Mouse (Mus musculus): Measurements from ENCODE around the gene Coasy. TPM values are rescaled to one million over a fixed set of nuclear protein-coding genes. Genes with fewer than 3 reads are reported as not detected.

The Coasy gene
- polyA plus RNA-seq, 1 experiment = 43.9 TPM

GRCm38 (mm10) chr11:101085617-101086322 is 3.4 kb downstream of the Coasy start:
- Histone ChIP-seq H3K4me3 (replicated peaks; ENCODE audit: extremely low read depth, low read depth, low read length) (no peak overlapping the region), H3K4me1 (ENCODE audit: control insufficient read depth, insufficient read depth, low read length) (peaks cover 12% of the 10 kb centered on the region)
- DNase-seq = no peak
- no peak for TF ChIP-seq POLR2A (IDR thresholded peaks at IDR 0.05; ENCODE audit: borderline replicate concordance, extremely low read depth, low read depth, low read length)
- TF ChIP-seq CTCF (IDR thresholded peaks at IDR 0.05; ENCODE audit: insufficient read depth, low read length) = no peak
- 94% methylated on average over 18 of the region's 18 CpGs for WGBS

GRCm38 (mm10) chr11:101086323-101086674 is 3.9 kb downstream of the Coasy start:
- 67% methylated on average over 6 of the region's 6 CpGs for WGBS
- DNase-seq = no peak
- H3K4me3 ChIP-seq (replicated peaks; ENCODE audit: extremely low read depth, low read depth, low read length) = no peak overlapping the region
- peaks cover 12% of the 10 kb centered on the region for H3K4me1 ChIP-seq (ENCODE audit: control insufficient read depth, insufficient read depth, low read length)
- no peak for TF ChIP-seq POLR2A (IDR thresholded peaks at IDR 0.05; ENCODE audit: borderline replicate concordance, extremely low read depth, low read depth, low read length)
- no peak for TF ChIP-seq CTCF (IDR thresholded peaks at IDR 0.05; ENCODE audit: insufficient read depth, low read length)

GRCm38 (mm10) chr11:101086756-101087681 is 4.7 kb downstream of the Coasy start, which contains the start of gene Mlx:
Gene Mlx, plus strand, starts transcription at chr11:101087277.
- Histone ChIP-seq H3K4me3 (replicated peaks; ENCODE audit: extremely low read depth, low read depth, low read length) (peak within 1 kb of the TSS; percentile 85), H3K4me1 (ENCODE audit: control insufficient read depth, insufficient read depth, low read length) (peaks cover 12% of the 10 kb centered on the region)
- WGBS = 1% methylated on average over 52 of the region's 52 CpGs
- peak; percentile 85 for DNase-seq
- TF ChIP-seq CTCF (IDR thresholded peaks at IDR 0.05; ENCODE audit: insufficient read depth, low read length) (no peak), POLR2A (IDR thresholded peaks at IDR 0.05; ENCODE audit: borderline replicate concordance, extremely low read depth, low read depth, low read length) (peak; percentile 76; the same call in 1 of the 2 replicates)

GRCm38 (mm10) chr11:101087682-101088055 is 5.3 kb downstream of the Coasy start:
- H3K4me3 ChIP-seq (replicated peaks; ENCODE audit: extremely low read depth, low read depth, low read length) = peak overlapping the region; percentile 85
- peaks cover 12% of the 10 kb centered on the region for H3K4me1 ChIP-seq (ENCODE audit: control insufficient read depth, insufficient read depth, low read length)
- 6% methylated on average over 8 of the region's 8 CpGs for WGBS
- no peak for DNase-seq
- TF ChIP-seq POLR2A (IDR thresholded peaks at IDR 0.05; ENCODE audit: borderline replicate concordance, extremely low read depth, low read depth, low read length) = no peak
- TF ChIP-seq CTCF (IDR thresholded peaks at IDR 0.05; ENCODE audit: insufficient read depth, low read length) = no peak

- DNase-seq = no peak
- TF ChIP-seq CTCF (IDR thresholded peaks at IDR 0.05; ENCODE audit: insufficient read depth, low read length) = no peak
- no peak for TF ChIP-seq POLR2A (IDR thresholded peaks at IDR 0.05; ENCODE audit: borderline replicate concordance, extremely low read depth, low read depth, low read length)
- Histone ChIP-seq H3K4me3 (replicated peaks; ENCODE audit: extremely low read depth, low read depth, low read length) (no peak overlapping the region), H3K4me1 (ENCODE audit: control insufficient read depth, insufficient read depth, low read length) (peaks cover 12% of the 10 kb centered on the region)
- 85% methylated on average over 1 of the region's 1 CpGs for WGBS
These were observed 7.6 kb downstream of the Coasy start for GRCm38 (mm10) chr11:101089931-101090330.

- no peak for TF ChIP-seq CTCF (IDR thresholded peaks at IDR 0.05; ENCODE audit: insufficient read depth, low read length)
- TF ChIP-seq POLR2A (IDR thresholded peaks at IDR 0.05; ENCODE audit: borderline replicate concordance, extremely low read depth, low read depth, low read length) = no peak
- DNase-seq = no peak
- Histone ChIP-seq H3K4me1 (ENCODE audit: control insufficient read depth, insufficient read depth, low read length) (peaks cover 4% of the 10 kb centered on the region), H3K4me3 (replicated peaks; ENCODE audit: extremely low read depth, low read depth, low read length) (peak overlapping the region; percentile 91)
- WGBS = 2% methylated on average over 18 of the region's 18 CpGs
These were observed 12.6 kb downstream of the Coasy start for GRCm38 (mm10) chr11:101094930-101095313.

GRCm38 (mm10) chr11:101095314-101096024 is 13.1 kb downstream of the Coasy start, which contains the start of gene Psmc3ip:
Gene Psmc3ip, minus strand, starts transcription at chr11:101095436.
- peak; percentile 95 for DNase-seq
- Histone ChIP-seq H3K4me1 (ENCODE audit: control insufficient read depth, insufficient read depth, low read length) (peaks cover 4% of the 10 kb centered on the region), H3K4me3 (replicated peaks; ENCODE audit: extremely low read depth, low read depth, low read length) (peak within 1 kb of the TSS; percentile 91)
- TF ChIP-seq POLR2A (IDR thresholded peaks at IDR 0.05; ENCODE audit: borderline replicate concordance, extremely low read depth, low read depth, low read length) = peak; percentile 74; the same call in 1 of the 2 replicates
- TF ChIP-seq CTCF (IDR thresholded peaks at IDR 0.05; ENCODE audit: insufficient read depth, low read length) = peak; percentile 84
- under 1% methylated on average over 43 of the region's 43 CpGs for WGBS

- H3K4me1 ChIP-seq (ENCODE audit: control insufficient read depth, insufficient read depth, low read length) = peaks cover 4% of the 10 kb centered on the region
- 85% methylated on average over 8 of the region's 8 CpGs for WGBS
- TF ChIP-seq POLR2A (IDR thresholded peaks at IDR 0.05; ENCODE audit: borderline replicate concordance, extremely low read depth, low read depth, low read length) (no peak), CTCF (IDR thresholded peaks at IDR 0.05; ENCODE audit: insufficient read depth, low read length) (no peak)
- no peak for DNase-seq
- no peak overlapping the region for H3K4me3 ChIP-seq (replicated peaks; ENCODE audit: extremely low read depth, low read depth, low read length)
These were observed 15.9 kb downstream of the Coasy start for GRCm38 (mm10) chr11:101098231-101098630.

GRCm38 (mm10) chr11:101103011-101103410 is 20.6 kb downstream of the Coasy start:
- H3K4me1 ChIP-seq (ENCODE audit: control insufficient read depth, insufficient read depth, low read length) = no peaks in the 10 kb centered on the region
- 82% methylated on average over 5 of the region's 5 CpGs for WGBS
- no peak overlapping the region for H3K4me3 ChIP-seq (replicated peaks; ENCODE audit: extremely low read depth, low read depth, low read length)
- DNase-seq = no peak
- TF ChIP-seq CTCF (IDR thresholded peaks at IDR 0.05; ENCODE audit: insufficient read depth, low read length) (no peak), POLR2A (IDR thresholded peaks at IDR 0.05; ENCODE audit: borderline replicate concordance, extremely low read depth, low read depth, low read length) (no peak)

All from lung, adult 2 months (tissue).